Mouse (Mus musculus) hindbrain, embryonic 15.5 days (tissue): ENCODE results near the gene Mapk8ip1. TPM values are rescaled to one million over a fixed set of nuclear protein-coding genes. Genes with fewer than 3 reads are reported as not detected.

ENCODE experiments used
- ATAC-seq: fragments of 200-750 bp; cut with Nextera tagmentation; 2 replicates; pipeline ENCODE4 v1.8.0; 2017; ENCODE audit warnings: low read depth, moderate number of reproducible peaks, moderate TSS enrichment; ENCODE audit not compliant: low FRiP score
- H3K27ac ChIP-seq: fragments of 300-500 bp; sonication (generic); replicated peaks from 2 replicates; pipeline ENCODE4 v1.5.1; 2015; ENCODE audit warnings: mild to moderate bottlenecking, inconsistent platforms
- H3K27me3 ChIP-seq: fragments of 300-500 bp; sonication (generic); 2 replicates; pipeline ENCODE4 v1.6.1; 2015; ENCODE audit warnings: control low read depth, inconsistent platforms
- H3K36me3 ChIP-seq: fragments of 300-500 bp; sonication (generic); 2 replicates; pipeline ENCODE4 v1.6.1; 2015; ENCODE audit warnings: control low read depth, inconsistent platforms
- H3K4me1 ChIP-seq: fragments of 300-500 bp; sonication (generic); replicated peaks from 2 replicates; pipeline ENCODE4 v1.6.1; 2015; ENCODE audit warnings: control low read depth, inconsistent platforms
- H3K4me2 ChIP-seq: fragments of 300-500 bp; sonication (generic); 2 replicates; pipeline ENCODE4 v1.6.1; 2015; ENCODE audit warnings: moderate library complexity, mild to moderate bottlenecking, inconsistent platforms
- H3K4me3 ChIP-seq: fragments of 300-500 bp; sonication (generic); 2 replicates; pipeline ENCODE4 v1.5.1; 2015; ENCODE audit warnings: mild to moderate bottlenecking, inconsistent platforms
- H3K9ac ChIP-seq: fragments of 300-500 bp; sonication (generic); 2 replicates; pipeline ENCODE4 v1.6.1; 2015; ENCODE audit warnings: inconsistent platforms
- H3K9me3 ChIP-seq: fragments of 300-500 bp; sonication (generic); 2 replicates; pipeline ENCODE4 v1.6.1; 2016; ENCODE audit warnings: control low read depth, inconsistent platforms
- WGBS: fragments of 180-500 bp; shearing (Covaris S2); methylation state at CpG from one replicate; pipeline ENCODE4 v1.1.7; 2015; 5-methylcytosine and 5-hydroxymethylcytosine counted together
- polyA plus RNA-seq: library from polyadenylated mRNA; unstranded; fragments of >200 nt; fragmentation: Nextera tagmentation; extraction: Ambion mirVana; gene quantifications from 2 replicates; pipeline ENCODE4 v1.2.1, GENCODE M21; 2015

Mapk8ip1 gene
- polyA plus RNA-seq, 1 experiment from 2014 or later: 178 TPM

DNA sequence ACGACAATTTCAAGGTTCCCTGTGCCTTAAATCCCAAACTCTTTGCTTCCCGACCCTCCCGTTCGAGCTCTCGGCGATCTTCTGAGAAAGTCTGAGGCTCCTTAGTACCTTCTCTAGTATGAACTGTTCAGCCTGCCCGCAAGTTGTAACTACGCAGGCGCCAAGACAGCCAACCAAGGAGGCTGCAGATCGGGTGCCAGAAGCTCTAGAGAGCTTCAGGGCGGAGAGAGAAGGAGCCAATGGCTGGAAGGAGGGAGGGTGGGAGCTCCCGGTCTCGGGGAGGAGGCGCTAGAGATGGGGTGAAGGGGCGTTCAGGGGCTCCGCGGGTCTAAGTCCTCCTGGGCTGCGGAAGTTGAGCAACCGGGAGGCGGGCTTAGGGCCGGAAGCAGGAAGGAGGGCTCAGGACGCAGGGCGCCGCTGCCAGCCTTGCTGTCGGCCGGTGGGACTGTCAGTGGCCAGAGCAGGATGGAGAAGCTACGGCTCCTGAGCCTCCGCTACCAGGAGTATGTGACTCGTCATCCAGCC lies 25.9 kb downstream of the Mapk8ip1 start:
- H3K27ac ChIP-seq: peak overlapping the region; percentile 87
- no peaks in the 10 kb centered on the region for H3K9me3 ChIP-seq
- peak overlapping the region; percentile 78 for H3K4me2 ChIP-seq
- under 1% methylated on average over 29 of the region's 29 CpGs for WGBS
- H3K4me1 ChIP-seq: peaks cover 47% of the 10 kb centered on the region
- peak overlapping the region; percentile 79 for H3K4me3 ChIP-seq
- peaks cover 22% of the 10 kb centered on the region for H3K36me3 ChIP-seq
- peak; percentile 96 for ATAC-seq
- peaks cover 9% of the 10 kb centered on the region for H3K27me3 ChIP-seq
- peak overlapping the region; percentile 77 for H3K9ac ChIP-seq

- peaks cover 15% of the 10 kb centered on the region for H3K27me3 ChIP-seq
- peaks cover 48% of the 10 kb centered on the region for H3K4me1 ChIP-seq
- ATAC-seq: peak; percentile 17; the same call in 1 of the 2 replicates
- peaks cover 16% of the 10 kb centered on the region for H3K36me3 ChIP-seq
- 5% methylated on average over 16 of the region's 16 CpGs for WGBS
- no peaks in the 10 kb centered on the region for H3K9me3 ChIP-seq
- peak within 1 kb of the TSS; percentile 78 for H3K4me2 ChIP-seq
- H3K27ac ChIP-seq: peak within 1 kb of the TSS; percentile 87
- H3K4me3 ChIP-seq: peak within 1 kb of the TSS; percentile 79
- peak within 1 kb of the TSS; percentile 77 for H3K9ac ChIP-seq
These were observed 26.5 kb downstream of the Mapk8ip1 start, which contains the start of the genes Pex16 and Large2 for GRCm38 (mm10) chr2:92374514-92374913. Pex16 (plus strand) TSS chr2:92374676. Large2 (minus strand) TSS chr2:92374869.

GRCm38 (mm10) chr2:92373437-92373813 lies 27.6 kb downstream of the Mapk8ip1 start:
- H3K27me3 ChIP-seq: peaks cover 19% of the 10 kb centered on the region
- H3K4me1 ChIP-seq: peaks cover 48% of the 10 kb centered on the region
- H3K4me3 ChIP-seq: no peak overlapping the region
- H3K9ac ChIP-seq: no peak overlapping the region
- H3K4me2 ChIP-seq: no peak overlapping the region
- no peak overlapping the region for H3K27ac ChIP-seq
- no peak for ATAC-seq
- peaks cover 5% of the 10 kb centered on the region for H3K36me3 ChIP-seq
- no peaks in the 10 kb centered on the region for H3K9me3 ChIP-seq
- 78% methylated on average over 11 of the region's 11 CpGs for WGBS

GRCm38 (mm10) chr2:92372767-92373436 lies 28.2 kb downstream of the Mapk8ip1 start:
- H3K4me1 ChIP-seq: peaks cover 48% of the 10 kb centered on the region

GRCm38 (mm10) chr2:92371971-92372690 lies 28.9 kb downstream of the Mapk8ip1 start:
- Histone ChIP-seq H3K27ac (no peak overlapping the region), H3K9me3 (no peaks in the 10 kb centered on the region), H3K27me3 (peaks cover 19% of the 10 kb centered on the region), H3K4me3 (no peak overlapping the region), H3K4me1 (peaks cover 48% of the 10 kb centered on the region), H3K36me3 (no peaks in the 10 kb centered on the region), H3K4me2 (no peak overlapping the region), H3K9ac (no peak overlapping the region)
- WGBS: 9% methylated on average over 10 of the region's 10 CpGs
- ATAC-seq: no peak

More at GRCm38 (mm10) chr2:92372767-92373436, 28.2 kb downstream of the Mapk8ip1 start:
- Histone ChIP-seq H3K36me3 (no peaks in the 10 kb centered on the region), H3K27me3 (peaks cover 19% of the 10 kb centered on the region), H3K9ac (no peak overlapping the region), H3K27ac (no peak overlapping the region), H3K4me3 (no peak overlapping the region), H3K9me3 (no peaks in the 10 kb centered on the region), H3K4me2 (no peak overlapping the region)
- 44% methylated on average over 9 of the region's 9 CpGs for WGBS
- ATAC-seq: no peak

GRCm38 (mm10) chr2:92370821-92371805 lies 29.9 kb downstream of the Mapk8ip1 start:
- WGBS: 3% methylated on average over 45 of the region's 45 CpGs
- H3K4me2 ChIP-seq: peak overlapping the region; percentile 57
- peaks cover 42% of the 10 kb centered on the region for H3K4me1 ChIP-seq
- H3K36me3 ChIP-seq: no peaks in the 10 kb centered on the region
- no peak overlapping the region for H3K27ac ChIP-seq
- peaks cover 19% of the 10 kb centered on the region for H3K27me3 ChIP-seq
- H3K9me3 ChIP-seq: no peaks in the 10 kb centered on the region
- H3K4me3 ChIP-seq: peak overlapping the region; percentile 27
- no peak for ATAC-seq
- H3K9ac ChIP-seq: peak overlapping the region; percentile 28; the same call in 1 of the 2 replicates

DNA sequence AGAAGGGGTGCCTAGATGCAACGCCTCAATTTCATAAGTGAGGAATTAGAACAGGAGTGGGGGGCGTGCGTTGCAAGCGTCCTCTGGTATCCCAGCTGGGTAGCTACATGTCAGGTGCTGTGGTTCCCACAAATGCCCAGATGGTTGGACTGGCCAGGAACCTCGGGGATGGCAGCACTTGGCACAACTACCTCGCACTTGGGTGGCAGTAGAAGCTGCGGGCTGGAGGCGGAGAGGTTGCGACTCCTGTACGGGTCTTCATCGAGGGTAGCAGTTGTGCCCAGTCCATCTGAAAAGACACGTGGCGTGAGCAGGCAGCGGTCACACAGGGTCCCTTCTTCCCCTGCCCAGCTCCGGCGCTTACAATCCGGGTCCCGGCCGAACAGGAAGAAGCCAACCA lies 30.7 kb downstream of the Mapk8ip1 start:
- peak overlapping the region; percentile 28; the same call in 1 of the 2 replicates for H3K9ac ChIP-seq
- no peaks in the 10 kb centered on the region for H3K36me3 ChIP-seq
- no peak overlapping the region for H3K27ac ChIP-seq
- no peak for ATAC-seq
- no peaks in the 10 kb centered on the region for H3K9me3 ChIP-seq
- 8% methylated on average over 19 of the region's 19 CpGs for WGBS
- peaks cover 36% of the 10 kb centered on the region for H3K4me1 ChIP-seq
- peak overlapping the region; percentile 57 for H3K4me2 ChIP-seq
- peak overlapping the region; percentile 27 for H3K4me3 ChIP-seq
- peaks cover 19% of the 10 kb centered on the region for H3K27me3 ChIP-seq

- 51% methylated on average over 20 of the region's 20 CpGs for WGBS
- Histone ChIP-seq H3K9ac (no peak overlapping the region), H3K27me3 (peaks cover 19% of the 10 kb centered on the region), H3K4me2 (no peak overlapping the region), H3K4me3 (no peak overlapping the region), H3K9me3 (no peaks in the 10 kb centered on the region), H3K4me1 (peaks cover 24% of the 10 kb centered on the region), H3K27ac (no peak overlapping the region), H3K36me3 (no peaks in the 10 kb centered on the region)
- ATAC-seq: no peak
These were observed 33.6 kb downstream of the Mapk8ip1 start for GRCm38 (mm10) chr2:92367383-92368029.

DNA sequence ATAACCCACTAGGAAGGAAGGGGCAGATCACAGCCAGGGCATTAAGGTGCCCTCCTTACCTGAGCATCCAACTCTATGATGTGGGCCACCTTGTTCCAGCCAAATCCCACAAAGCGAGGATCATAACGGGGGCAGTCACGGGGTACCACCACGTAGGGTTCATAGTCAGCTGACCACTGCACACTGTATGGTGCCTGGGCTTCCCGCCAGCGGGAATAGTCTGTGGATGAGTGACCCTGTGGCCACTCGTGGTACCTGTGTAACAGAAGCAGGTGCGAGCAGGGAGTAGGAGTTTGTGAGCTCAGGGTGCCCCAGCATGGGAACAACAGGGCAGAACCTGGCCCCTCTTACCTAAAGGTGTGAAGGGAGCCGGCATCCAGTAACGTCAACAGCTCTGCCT lies 35.5 kb downstream of the Mapk8ip1 start:
- Histone ChIP-seq H3K4me3 (no peak overlapping the region), H3K36me3 (no peaks in the 10 kb centered on the region), H3K9me3 (no peaks in the 10 kb centered on the region), H3K27me3 (peaks cover 12% of the 10 kb centered on the region), H3K27ac (no peak overlapping the region), H3K4me2 (no peak overlapping the region), H3K4me1 (peaks cover 8% of the 10 kb centered on the region), H3K9ac (no peak overlapping the region)
- WGBS: 94% methylated on average over 10 of the region's 10 CpGs
- ATAC-seq: no peak

DNA sequence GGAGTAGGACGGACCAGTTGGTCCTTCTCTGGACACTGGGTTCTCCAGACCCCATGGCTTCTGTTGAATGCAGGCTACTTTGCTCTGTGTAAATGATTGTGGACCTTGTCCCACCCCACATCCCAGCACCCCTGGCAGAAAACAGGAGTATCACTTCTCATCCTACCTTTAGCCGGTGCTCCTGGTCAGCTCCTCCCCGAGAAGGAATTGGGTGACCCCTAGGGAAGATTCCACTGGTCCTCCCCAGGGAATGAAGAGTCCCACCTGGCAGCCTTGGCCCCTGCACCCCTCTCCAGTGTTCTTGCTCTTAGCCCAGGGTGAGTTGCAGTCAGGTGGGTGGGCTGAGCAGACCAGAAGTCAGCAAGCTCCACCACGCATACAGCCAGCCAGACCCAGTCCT lies 37.0 kb downstream of the Mapk8ip1 start:
- 0 out of 2 replicates have a peak, but pooled peaks cover 3% of the 10 kb centered on the region for H3K4me1 ChIP-seq
- no peak overlapping the region for H3K27ac ChIP-seq
- H3K36me3 ChIP-seq: peaks cover 6% of the 10 kb centered on the region
- no peak for ATAC-seq
- no peaks in the 10 kb centered on the region; the same call in 1 of the 2 replicates for H3K27me3 ChIP-seq
- no peak overlapping the region for H3K4me2 ChIP-seq
- 88% methylated on average over 4 of the region's 4 CpGs for WGBS
- no peak overlapping the region for H3K9ac ChIP-seq
- H3K4me3 ChIP-seq: no peak overlapping the region
- no peaks in the 10 kb centered on the region for H3K9me3 ChIP-seq
